Mouse (Mus musculus): ENCODE measurements around the gene Gm6793.

The Gm6793 gene

GRCm38 (mm10) chr8:111982116-111982515, 32.7 kb downstream of the Gm6793 start:
- DNase-seq, result no peak

GRCm38 (mm10) chr8:111978147-111978546, 36.7 kb downstream of the Gm6793 start:
- DNase-seq, result no peak

DNA sequence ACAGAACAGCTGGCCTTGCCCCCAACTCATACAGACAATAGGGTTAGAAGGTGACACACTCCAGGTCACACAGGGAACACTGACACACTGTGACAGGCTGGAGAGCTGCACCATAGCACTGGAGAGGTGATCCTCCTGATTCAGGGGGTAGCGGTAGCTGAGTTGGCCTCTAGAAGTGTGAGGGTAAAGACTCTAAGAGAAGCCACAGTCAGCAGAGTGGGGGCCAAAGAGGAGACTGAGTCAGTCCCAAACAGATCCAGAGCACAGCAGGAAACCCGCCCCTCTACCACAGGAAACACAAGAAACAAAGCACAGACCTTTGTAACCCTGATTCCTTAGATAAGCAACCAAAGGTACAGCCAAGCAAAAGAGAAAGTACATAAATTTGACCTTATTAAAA, 38.5 kb downstream of the Gm6793 start:
- no peak for DNase-seq

DNA sequence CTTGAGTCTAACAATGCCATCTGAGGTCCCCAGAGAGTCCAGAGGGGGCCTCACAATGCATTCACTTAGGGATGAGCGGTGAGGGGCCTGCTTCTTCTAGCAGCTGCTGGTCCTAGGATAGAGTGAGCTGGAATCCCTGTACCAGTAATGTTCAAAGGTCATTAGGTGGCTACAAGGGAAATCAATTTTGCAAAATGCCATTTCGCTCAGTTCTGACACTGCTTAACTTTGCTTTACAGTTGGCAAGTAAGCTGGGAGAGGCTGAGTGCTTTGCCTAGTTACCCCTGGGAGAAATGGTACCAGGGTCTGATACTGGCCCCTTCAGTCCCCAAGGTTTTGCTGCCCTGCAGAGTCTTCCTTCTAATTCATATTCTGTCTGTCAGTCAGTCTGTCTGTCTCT, 39.1 kb downstream of the Gm6793 start:
- no peak for DNase-seq

DNA sequence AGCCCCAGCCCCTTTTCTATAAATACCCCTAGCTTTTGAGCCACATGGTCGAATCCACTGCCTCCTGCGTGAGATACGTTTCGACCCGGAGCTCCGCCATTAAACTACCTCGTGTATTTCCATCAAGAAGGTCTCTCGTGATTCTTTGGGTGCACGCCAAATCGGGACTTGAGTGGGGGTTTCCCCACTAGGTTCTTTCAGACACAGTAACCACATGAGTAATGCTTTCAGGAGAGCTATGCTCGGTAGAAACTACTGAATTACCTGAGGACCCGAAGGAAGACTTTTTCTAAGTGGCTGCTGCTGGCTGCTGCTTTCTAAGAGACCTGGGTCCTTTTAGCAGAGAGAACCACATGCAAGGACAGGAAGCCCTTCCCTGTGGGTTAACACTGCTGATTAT, 40.7 kb downstream of the Gm6793 start:
- no peak for DNase-seq

GRCm38 (mm10) chr8:111968991-111969390, 45.8 kb downstream of the Gm6793 start:
- DNase-seq, result no peak

GRCm38 (mm10) chr8:111968541-111968940, 46.3 kb downstream of the Gm6793 start:
- DNase-seq, result no peak

DNA sequence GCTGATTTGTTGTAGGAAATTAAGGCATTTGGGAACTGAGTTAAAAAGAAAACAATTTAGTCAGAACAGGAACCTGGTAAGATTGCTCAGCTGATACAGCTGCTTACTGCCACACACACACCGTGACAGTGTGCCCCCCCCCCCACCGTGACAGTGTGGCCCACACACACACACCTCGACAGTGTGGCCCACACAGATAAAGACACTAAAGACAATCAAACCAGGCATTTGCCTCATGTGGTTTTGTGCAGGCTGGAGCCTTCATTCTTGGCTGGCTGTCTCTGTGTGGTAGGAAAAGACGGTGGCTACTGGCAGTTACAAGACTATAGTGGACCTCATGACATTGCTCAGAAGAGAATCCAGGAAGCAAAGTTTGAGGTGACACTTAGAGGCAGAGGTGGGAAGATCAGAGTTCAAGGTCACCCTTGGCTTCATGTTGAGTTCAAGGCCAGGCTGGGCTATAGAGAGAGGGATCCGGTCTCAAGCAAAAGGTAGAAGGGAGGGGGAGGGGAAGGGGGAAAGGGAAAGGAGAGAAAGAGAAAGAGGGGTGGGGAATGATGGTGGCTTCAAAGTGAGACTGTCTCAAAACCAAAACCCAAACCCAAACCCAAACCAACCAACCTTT, 47.5 kb downstream of the Gm6793 start:
- DNase-seq, result no peak

DNA sequence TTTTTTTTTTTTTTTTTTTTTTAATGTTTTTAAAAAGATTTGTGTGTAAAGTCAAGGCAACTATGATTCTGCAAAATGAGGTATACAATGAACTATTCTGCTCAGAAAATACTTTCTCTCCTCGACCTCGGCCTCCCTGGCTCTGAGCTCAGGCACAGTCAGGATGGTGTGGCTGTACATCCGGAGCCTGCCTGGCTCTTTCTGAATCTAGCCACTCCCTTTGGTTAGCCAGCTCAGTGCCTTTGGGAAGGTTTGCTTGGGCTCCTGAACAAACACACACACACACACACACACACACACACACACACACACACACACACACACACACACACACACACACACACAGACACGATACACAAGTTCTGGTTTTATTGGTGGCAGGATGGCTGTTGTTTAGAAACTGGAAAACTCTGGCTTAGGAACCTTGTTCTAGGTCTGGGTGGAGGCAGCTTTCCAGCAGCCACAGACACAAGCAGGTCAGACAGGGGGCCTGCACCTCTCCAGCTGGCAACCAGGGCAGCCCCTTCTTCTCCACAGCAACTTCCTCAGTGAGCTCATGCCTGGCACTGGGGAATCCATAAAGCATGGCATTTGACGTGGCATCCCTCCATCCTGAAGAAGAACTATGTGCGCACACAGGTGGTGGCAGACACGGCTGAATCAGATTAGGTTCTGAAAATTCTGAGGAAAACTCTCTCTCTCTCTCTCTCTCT, 49.8 kb downstream of the Gm6793 start:
- no peak for DNase-seq

DNA sequence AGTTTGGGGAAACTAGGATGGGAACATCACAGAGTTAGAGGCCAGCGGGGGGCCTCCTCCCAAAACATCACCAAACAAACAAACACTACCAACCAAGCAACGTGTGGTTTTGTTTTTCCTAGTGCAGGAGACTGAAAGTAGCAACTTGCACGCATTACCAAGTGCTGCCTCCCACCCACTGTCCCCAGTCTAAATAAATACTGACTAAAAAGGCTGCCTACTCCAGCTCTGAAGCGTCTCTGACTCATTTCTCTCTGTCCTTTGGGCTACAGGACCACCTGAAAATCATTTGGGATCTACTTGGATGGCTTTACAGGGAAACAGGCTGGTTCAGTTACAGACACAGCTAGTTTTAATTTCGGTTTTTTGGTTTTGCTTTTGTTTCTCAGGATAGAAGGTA, 50.5 kb downstream of the Gm6793 start:
- DNase-seq, result no peak

DNA sequence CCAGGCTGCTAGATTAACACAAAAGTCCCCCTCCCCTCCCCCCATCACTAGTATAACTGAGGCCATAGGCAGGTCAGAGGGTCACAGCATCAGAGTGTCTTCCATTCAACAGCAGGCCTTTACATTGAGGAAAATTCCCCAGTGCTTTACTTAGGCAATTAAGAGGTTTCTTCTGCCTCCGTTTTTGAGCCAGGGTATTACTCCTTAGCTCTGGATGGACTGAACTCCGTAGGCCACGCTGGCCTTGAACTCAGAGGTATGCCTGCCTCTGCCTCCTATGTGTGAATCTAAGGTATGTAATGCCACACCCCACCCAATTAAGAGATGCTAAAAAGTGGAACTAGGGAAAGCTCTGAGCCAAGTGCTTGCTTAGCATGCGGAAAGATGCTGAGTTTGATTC, 51.3 kb downstream of the Gm6793 start:
- DNase-seq, result no peak
